Comparison of ENCODE assay signal across 8 mouse cellular contexts in genomic region chr13:21327424-21327823, GRCm38 (mm10). TPM values are rescaled to one million over a fixed set of nuclear protein-coding genes. Genes with fewer than 3 reads are reported as not detected.
A peak's percentile ranks its signal among the peaks of the same experiment; 100 is the strongest.
DNase-seq lines count a peak whose midpoint lies in the region; ATAC-seq and TF ChIP-seq lines count a peak whose summit lies in the region.

No protein-coding gene starts in this region.

- WGBS in kidney, embryonic 14.5 days: under 1% methylated on average over 9 of the region's 9 CpGs
- WGBS in forebrain, embryonic 11.5 days: 1% methylated on average over 9 of the region's 9 CpGs
- WGBS in limb, embryonic 15.5 days: under 1% methylated on average over 9 of the region's 9 CpGs
- WGBS in kidney, adult 2 months: under 1% methylated on average over 9 of the region's 9 CpGs

- H3K27me3 ChIP-seq in kidney, embryonic 14.5 days (ENCODE audit: control insufficient read depth, insufficient read depth, low read length): no peaks in the 10 kb centered on the region
- no peaks in the 10 kb centered on the region for H3K27me3 ChIP-seq in forebrain, embryonic 11.5 days (ENCODE audit: control insufficient read depth, insufficient read depth, low read length)
- H3K27me3 ChIP-seq in limb, embryonic 15.5 days: 0 out of 2 replicates have a peak, but pooled peaks cover 4% of the 10 kb centered on the region
- H3K27me3 ChIP-seq in kidney, adult 2 months (replicated peaks; ENCODE audit: control insufficient read depth, insufficient read depth, low read length): no peaks in the 10 kb centered on the region

- ATAC-seq in kidney, embryonic 14.5 days (ENCODE audit: low FRiP score, low TSS enrichment): peak; percentile 71
- ATAC-seq in forebrain, embryonic 11.5 days (replicated peaks; ENCODE audit: low FRiP score): peak; percentile 80
- no peak for ATAC-seq in limb, embryonic 15.5 days (ENCODE audit: insufficient number of reproducible peaks, low FRiP score, low TSS enrichment, low read depth)

- H3K4me1 ChIP-seq in kidney, embryonic 14.5 days (ENCODE audit: control insufficient read depth, insufficient read depth, low read length): no peaks in the 10 kb centered on the region
- H3K4me1 ChIP-seq in forebrain, embryonic 11.5 days (replicated peaks; ENCODE audit: control insufficient read depth, insufficient read depth, low read length): no peaks in the 10 kb centered on the region
- H3K4me1 ChIP-seq in limb, embryonic 15.5 days: 0 out of 2 replicates have a peak, but pooled peaks cover 2% of the 10 kb centered on the region
- H3K4me1 ChIP-seq in kidney, adult 2 months (ENCODE audit: control insufficient read depth, insufficient read depth, low read length): no peaks in the 10 kb centered on the region

- no peaks in the 10 kb centered on the region for H3K9me3 ChIP-seq in kidney, embryonic 14.5 days (ENCODE audit: control insufficient read depth, low read length)
- H3K9me3 ChIP-seq in forebrain, embryonic 11.5 days (ENCODE audit: control insufficient read depth, low read length): no peaks in the 10 kb centered on the region
- no peaks in the 10 kb centered on the region for H3K9me3 ChIP-seq in limb, embryonic 15.5 days

- DNase-seq in kidney, adult 8-10 months: no peak
- DNase-seq in MN1 (ENCODE audit: low spot score): peak; percentile 11
- DNase-seq in forebrain, embryonic 11.5 days (ENCODE audit: low spot score): peak; percentile 66
- peak; percentile 5 for DNase-seq in right cerebral cortex, postnatal 4 days
- no peak for DNase-seq in kidney, adult 2 months
- DNase-seq in thymus, postnatal 14 days: no peak

- TF ChIP-seq CTCF in kidney, adult 2 months (conservative IDR thresholded peaks at IDR 0.05; ENCODE audit: insufficient read depth, insufficient read length, low read depth, low read length): no peak

- peak overlapping the region; percentile 69 for H3K4me2 ChIP-seq in kidney, embryonic 14.5 days (replicated peaks; ENCODE audit: low read depth, low read length)
- peak overlapping the region; percentile 62 for H3K4me2 ChIP-seq in forebrain, embryonic 11.5 days (ENCODE audit: low read depth, low read length, severe bottlenecking)
- peak overlapping the region; percentile 49 for H3K4me2 ChIP-seq in limb, embryonic 15.5 days

- H3K27ac ChIP-seq in kidney, embryonic 14.5 days (ENCODE audit: low read depth, low read length): no peak overlapping the region
- H3K27ac ChIP-seq in forebrain, embryonic 11.5 days (ENCODE audit: low read depth, low read length): no peak overlapping the region
- no peak overlapping the region for H3K27ac ChIP-seq in limb, embryonic 15.5 days
- no peak overlapping the region for H3K27ac ChIP-seq in kidney, adult 2 months (ENCODE audit: insufficient read depth, low read depth, low read length)

- no peak overlapping the region for H3K9ac ChIP-seq in kidney, embryonic 14.5 days (ENCODE audit: low read depth, low read length)
- H3K9ac ChIP-seq in forebrain, embryonic 11.5 days (ENCODE audit: low read length): peak overlapping the region; percentile 33; the same call in 1 of the 2 replicates
- H3K9ac ChIP-seq in limb, embryonic 15.5 days: no peak overlapping the region

- peak overlapping the region; percentile 41 for H3K4me3 ChIP-seq in kidney, embryonic 14.5 days (ENCODE audit: low read length)
- H3K4me3 ChIP-seq in forebrain, embryonic 11.5 days (ENCODE audit: low read depth, low read length): peak overlapping the region; percentile 43
- H3K4me3 ChIP-seq in limb, embryonic 15.5 days: peak overlapping the region; percentile 42
- no peak overlapping the region for H3K4me3 ChIP-seq in kidney, adult 2 months (ENCODE audit: insufficient read depth, low read depth, low read length)

- H3K36me3 ChIP-seq in kidney, embryonic 14.5 days (ENCODE audit: control insufficient read depth, insufficient read depth, low read length): no peaks in the 10 kb centered on the region
- no peaks in the 10 kb centered on the region for H3K36me3 ChIP-seq in forebrain, embryonic 11.5 days (ENCODE audit: control insufficient read depth, insufficient read depth, low read length)
- no peaks in the 10 kb centered on the region for H3K36me3 ChIP-seq in limb, embryonic 15.5 days
- no peaks in the 10 kb centered on the region for H3K36me3 ChIP-seq in kidney, adult 2 months (ENCODE audit: control insufficient read depth, insufficient read depth, low read length)

- no peak for TF ChIP-seq POLR2A in kidney, adult 2 months (IDR thresholded peaks at IDR 0.05; ENCODE audit: low read depth, low read length)

RNA-seq across cellular contexts. Expression of gene Gpx6, which starts 15.5 kb away (rescaled TPM):
- 3.4 and 3.9 TPM in 2 replicates for polyA plus RNA-seq in kidney, embryonic 14.5 days (2014; fragmentation: Nextera tagmentation; extraction: Ambion mirVana)
- polyA plus RNA-seq in forebrain, embryonic 11.5 days (2014; fragmentation: Nextera tagmentation; extraction: Ambion mirVana): not detected in 2 replicates
- polyA plus RNA-seq in limb, embryonic 15.5 days (2015; fragmentation: Nextera tagmentation; extraction: Ambion mirVana): 0.23 TPM in 1 of 2 replicates, not detected in the other
- 24.6 and 28.9 TPM in 2 replicates for polyA plus RNA-seq in kidney, adult 2 months (2012; rRNA removed)

RNA-seq across cellular contexts. Expression of gene Olfr1367, which starts 19.3 kb away (rescaled TPM):
- not detected in 2 replicates for polyA plus RNA-seq in kidney, embryonic 14.5 days (2014; fragmentation: Nextera tagmentation; extraction: Ambion mirVana)
- polyA plus RNA-seq in forebrain, embryonic 11.5 days (2014; fragmentation: Nextera tagmentation; extraction: Ambion mirVana): not detected in 2 replicates
- not detected in 2 replicates for polyA plus RNA-seq in limb, embryonic 15.5 days (2015; fragmentation: Nextera tagmentation; extraction: Ambion mirVana)
- polyA plus RNA-seq in kidney, adult 2 months (2012; rRNA removed): not detected in 2 replicates

RNA-seq across cellular contexts. Expression of gene Gpx5, which starts 34.9 kb away (rescaled TPM):
- not detected in 2 replicates for polyA plus RNA-seq in kidney, embryonic 14.5 days (2014; fragmentation: Nextera tagmentation; extraction: Ambion mirVana)
- polyA plus RNA-seq in forebrain, embryonic 11.5 days (2014; fragmentation: Nextera tagmentation; extraction: Ambion mirVana): not detected in 2 replicates
- polyA plus RNA-seq in limb, embryonic 15.5 days (2015; fragmentation: Nextera tagmentation; extraction: Ambion mirVana): not detected in 2 replicates
- not detected in 2 replicates for polyA plus RNA-seq in kidney, adult 2 months (2012; rRNA removed)

RNA-seq across cellular contexts. Expression of gene Zscan12, which starts 35.2 kb away (rescaled TPM):
- polyA plus RNA-seq in kidney, embryonic 14.5 days (2014; fragmentation: Nextera tagmentation; extraction: Ambion mirVana): 10.9 and 15.5 TPM in 2 replicates
- polyA plus RNA-seq in forebrain, embryonic 11.5 days (2014; fragmentation: Nextera tagmentation; extraction: Ambion mirVana): 20.5 and 22.4 TPM in 2 replicates
- 9.2 and 10.2 TPM in 2 replicates for polyA plus RNA-seq in limb, embryonic 15.5 days (2015; fragmentation: Nextera tagmentation; extraction: Ambion mirVana)
- polyA plus RNA-seq in kidney, adult 2 months (2012; rRNA removed): 1.6 TPM in 2 replicates

Comparison
In these comparisons a context has a peak if more than half of its experiments do, and no peak if none do; other contexts are left out.
1. DNase-seq: peak in MN1 (single experiment), forebrain, embryonic 11.5 days (single experiment) and right cerebral cortex, postnatal 4 days (single experiment); none in kidney, adult 8-10 months (0 of 2), kidney, adult 2 months (single experiment) and thymus, postnatal 14 days (single experiment).
2. Peak in every context shown above with its lines, with median percentiles within 50 percentile points of each other: H3K4me2 ChIP-seq.